Mouse (Mus musculus) stomach, embryonic 14.5 days (tissue): ENCODE measurements around the gene Mprip. TPM values are rescaled to one million over a fixed set of nuclear protein-coding genes. Genes with fewer than 3 reads are reported as not detected.

Experiments used
- ATAC-seq: fragments of 200-750 bp; cut with Nextera tagmentation; 2 replicates; pipeline ENCODE4 v1.8.0; 2017; ENCODE audit warnings: low read depth, moderate TSS enrichment; ENCODE audit not compliant: insufficient number of reproducible peaks, insufficient read depth, low FRiP score
- H3K27ac ChIP-seq: fragments of 300-500 bp; sonication (generic); 2 replicates; pipeline ENCODE4 v1.5.1; 2014; ENCODE audit warnings: mild to moderate bottlenecking, low read length, moderate library complexity, mixed read lengths
- H3K27me3 ChIP-seq: fragments of 300-500 bp; sonication (generic); 2 replicates; pipeline ENCODE4 v1.6.1; 2014; ENCODE audit warnings: low read length, control low read depth, mixed read lengths; ENCODE audit not compliant: control insufficient read depth, insufficient read depth
- H3K36me3 ChIP-seq: fragments of 300-500 bp; sonication (generic); 2 replicates; pipeline ENCODE4 v1.6.1; 2014; ENCODE audit warnings: mild to moderate bottlenecking, control low read depth, low read length, moderate library complexity, mixed read lengths; ENCODE audit not compliant: control insufficient read depth, insufficient read depth
- H3K4me1 ChIP-seq: fragments of 300-500 bp; sonication (generic); 2 replicates; pipeline ENCODE4 v1.6.1; 2014; ENCODE audit warnings: low read length, control low read depth, mixed read lengths; ENCODE audit not compliant: control insufficient read depth, insufficient read depth
- H3K4me2 ChIP-seq: fragments of 300-500 bp; sonication (generic); replicated peaks from 2 replicates; pipeline ENCODE4 v1.6.1; 2014; ENCODE audit warnings: low read depth, low read length, control low read depth
- H3K4me3 ChIP-seq: fragments of 300-500 bp; sonication (generic); 2 replicates; pipeline ENCODE4 v1.5.1; 2014; ENCODE audit warnings: low read depth, low read length, control low read depth
- H3K9ac ChIP-seq: fragments of 300-500 bp; sonication (generic); replicated peaks from 2 replicates; pipeline ENCODE4 v1.6.1; 2014; ENCODE audit warnings: low read depth, mild to moderate bottlenecking, control low read depth, low read length, moderate library complexity, mixed read lengths
- H3K9me3 ChIP-seq: fragments of 300-500 bp; sonication (generic); 2 replicates; pipeline ENCODE4 v1.6.1; 2016; ENCODE audit warnings: low read depth, low read length, control low read depth; ENCODE audit not compliant: control insufficient read depth
- WGBS: fragments of 180-500 bp; shearing (Covaris S2); extraction: QIAGEN DNeasy Blood & Tissue Kit; methylation state at CpG from one replicate; pipeline ENCODE4 v1.1.7; 2014; 5-methylcytosine and 5-hydroxymethylcytosine counted together
- polyA plus RNA-seq: library from polyadenylated mRNA; unstranded; fragments of >200 nt; fragmentation: Nextera tagmentation; extraction: Ambion mirVana; gene quantifications from 2 replicates; pipeline ENCODE4 v1.2.1, GENCODE M21; 2014

Mprip gene
- polyA plus RNA-seq, 1 experiment from 2014 or later: 68.8 TPM

DNA sequence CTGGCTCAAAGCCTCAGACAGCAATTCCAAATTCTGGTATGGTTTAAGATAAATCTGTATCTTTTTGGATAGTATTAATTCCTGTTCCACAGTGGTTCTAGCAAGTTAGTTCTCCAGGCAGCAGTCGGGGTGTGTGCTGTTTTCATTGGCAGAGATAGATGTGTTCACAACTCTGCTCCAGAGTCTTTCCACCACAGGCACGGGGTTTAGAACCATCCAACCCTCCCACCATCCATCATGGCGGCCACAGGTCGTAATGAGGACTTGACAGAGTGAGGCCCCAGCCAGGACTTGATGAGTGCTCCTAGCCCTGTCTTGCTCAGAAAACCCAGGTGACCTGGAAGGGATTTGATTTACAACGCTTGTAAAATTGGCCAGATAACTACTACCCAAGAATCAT, 19.0 kb downstream of the Mprip start:
- WGBS: 66% methylated on average over 5 of the region's 5 CpGs
- H3K4me2 ChIP-seq: no peak overlapping the region
- ATAC-seq: no peak

DNA sequence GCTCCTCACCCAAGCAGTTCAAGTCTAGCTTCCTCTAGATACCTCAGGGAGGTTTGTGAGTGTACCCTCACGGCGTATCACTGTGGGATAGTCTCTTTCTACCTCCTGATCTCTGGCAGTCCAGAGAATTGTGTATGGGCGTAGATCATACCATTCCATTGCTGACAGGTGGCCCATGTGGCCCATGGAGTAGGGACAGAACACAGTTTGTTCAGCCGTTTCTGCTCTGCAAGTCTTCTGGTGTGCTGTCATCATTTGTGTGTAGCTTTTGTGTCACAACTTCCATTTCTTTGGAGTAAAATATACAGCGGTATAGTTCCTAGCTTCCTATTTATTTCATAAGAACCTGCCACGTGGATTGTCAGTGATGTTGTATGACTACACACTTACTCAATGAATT, 23.9 kb downstream of the Mprip start:
- no peak overlapping the region for H3K4me2 ChIP-seq
- no peak for ATAC-seq
- H3K9ac ChIP-seq: no peak overlapping the region
- no peaks in the 10 kb centered on the region for H3K27me3 ChIP-seq
- 91% methylated on average over 6 of the region's 6 CpGs for WGBS
- H3K9me3 ChIP-seq: no peaks in the 10 kb centered on the region
- H3K27ac ChIP-seq: no peak overlapping the region
- H3K36me3 ChIP-seq: no peaks in the 10 kb centered on the region
- no peaks in the 10 kb centered on the region for H3K4me1 ChIP-seq
- no peak overlapping the region for H3K4me3 ChIP-seq

More for the DNA sequence above, 19.0 kb downstream of the Mprip start:
- H3K9me3 ChIP-seq: no peaks in the 10 kb centered on the region
- H3K27me3 ChIP-seq: no peaks in the 10 kb centered on the region
- no peaks in the 10 kb centered on the region for H3K4me1 ChIP-seq
- no peak overlapping the region for H3K4me3 ChIP-seq
- H3K27ac ChIP-seq: no peak overlapping the region
- H3K9ac ChIP-seq: no peak overlapping the region
- no peaks in the 10 kb centered on the region; the same call in 1 of the 2 replicates for H3K36me3 ChIP-seq

DNA sequence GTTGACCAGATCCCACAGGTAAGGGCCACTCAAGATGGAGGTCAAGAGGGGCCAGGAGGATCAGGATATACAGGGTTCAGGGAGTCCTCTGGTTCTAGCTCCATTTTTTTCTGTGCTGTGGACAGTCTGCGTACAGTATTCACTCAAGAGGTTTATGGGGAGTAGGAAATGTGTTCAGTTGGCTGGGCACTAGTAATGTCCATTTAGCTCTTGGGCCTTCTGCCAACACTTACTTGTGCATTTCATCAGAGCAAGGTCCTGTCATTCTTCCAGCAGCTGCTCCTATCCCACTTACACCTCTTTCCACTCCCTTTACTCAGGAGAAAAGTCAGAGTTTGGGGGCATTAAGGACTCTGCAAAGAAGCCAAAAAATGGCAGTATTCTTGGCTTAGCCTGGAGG, 33.4 kb downstream of the Mprip start:
- H3K9ac ChIP-seq: no peak overlapping the region
- H3K4me2 ChIP-seq: no peak overlapping the region
- H3K27ac ChIP-seq: no peak overlapping the region
- H3K9me3 ChIP-seq: no peaks in the 10 kb centered on the region
- H3K27me3 ChIP-seq: no peaks in the 10 kb centered on the region
- 64% methylated on average over 1 of the region's 1 CpGs for WGBS
- H3K4me3 ChIP-seq: no peak overlapping the region
- no peak for ATAC-seq
- peaks cover 15% of the 10 kb centered on the region for H3K4me1 ChIP-seq
- H3K36me3 ChIP-seq: peaks cover 25% of the 10 kb centered on the region

DNA sequence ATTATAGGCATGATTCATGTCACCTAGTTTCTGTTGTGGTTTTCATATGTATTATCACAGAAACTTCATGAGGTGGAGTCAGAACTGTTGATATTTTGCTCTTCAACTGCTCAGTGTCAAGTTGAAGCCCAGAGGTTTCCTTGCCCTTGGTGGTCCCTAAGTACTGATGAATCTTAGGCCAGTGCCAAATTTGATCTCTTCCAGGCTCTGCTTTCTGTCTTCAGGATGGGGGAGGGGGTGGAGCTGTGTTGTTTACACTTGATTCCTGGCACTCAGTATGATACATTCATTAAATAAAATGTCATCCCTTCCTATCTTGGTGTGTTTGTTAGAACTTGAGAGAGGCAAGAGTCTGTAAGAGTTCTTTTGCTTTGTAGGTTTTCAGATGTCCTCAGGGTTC, 34.4 kb downstream of the Mprip start:
- Histone ChIP-seq H3K36me3 (peaks cover 25% of the 10 kb centered on the region), H3K9ac (no peak overlapping the region), H3K4me3 (no peak overlapping the region), H3K4me1 (peaks cover 15% of the 10 kb centered on the region), H3K4me2 (no peak overlapping the region), H3K9me3 (no peaks in the 10 kb centered on the region), H3K27ac (no peak overlapping the region; the same call in 1 of the 2 replicates), H3K27me3 (no peaks in the 10 kb centered on the region)
- no peak for ATAC-seq

DNA sequence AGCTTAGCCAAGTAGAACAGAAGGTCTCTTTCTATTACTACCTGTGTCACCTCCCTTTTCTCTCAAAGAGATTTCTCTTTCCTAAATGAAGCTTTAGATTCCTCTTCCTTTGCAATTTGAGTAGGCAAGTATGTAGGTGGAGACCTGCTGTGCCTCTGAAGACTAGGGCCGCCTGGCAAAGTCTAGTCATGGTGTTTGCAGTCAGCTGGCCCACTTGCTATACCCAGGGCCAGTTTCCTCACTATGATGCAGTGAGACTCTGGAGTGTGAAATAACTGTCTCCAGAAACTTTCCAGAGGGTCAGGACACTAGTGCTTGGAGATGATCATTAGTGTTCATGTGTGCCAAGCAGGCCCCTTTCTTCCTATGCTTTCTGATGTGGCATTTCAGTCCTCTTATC, 36.5 kb downstream of the Mprip start:
- no peak overlapping the region for H3K4me3 ChIP-seq
- no peak overlapping the region for H3K27ac ChIP-seq
- 81% methylated on average over 1 of the region's 1 CpGs for WGBS
- ATAC-seq: no peak
- H3K9me3 ChIP-seq: no peaks in the 10 kb centered on the region
- no peak overlapping the region for H3K9ac ChIP-seq
- H3K4me2 ChIP-seq: no peak overlapping the region
- H3K4me1 ChIP-seq: peaks cover 15% of the 10 kb centered on the region
- H3K27me3 ChIP-seq: no peaks in the 10 kb centered on the region
- peaks cover 28% of the 10 kb centered on the region for H3K36me3 ChIP-seq

DNA sequence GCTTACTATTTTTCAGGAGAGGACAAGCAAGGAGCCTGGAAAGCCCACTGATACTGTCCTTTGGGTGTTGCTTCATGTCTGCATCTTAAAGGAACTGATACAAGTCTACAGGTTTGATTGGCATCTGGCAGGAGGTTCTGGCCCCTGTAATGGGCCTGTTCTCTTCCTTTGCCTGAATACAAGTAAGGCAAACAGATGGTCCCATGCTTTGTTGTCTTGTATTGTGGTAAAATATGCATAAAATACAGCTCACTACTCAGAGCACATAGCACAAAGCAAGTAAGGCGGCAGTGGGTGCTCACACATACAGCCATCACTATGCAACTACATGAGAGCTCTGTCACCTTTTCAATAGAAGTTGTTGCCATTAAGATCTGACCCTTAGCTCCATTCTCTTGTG, 39.7 kb downstream of the Mprip start:
- no peak overlapping the region for H3K9ac ChIP-seq

DNA sequence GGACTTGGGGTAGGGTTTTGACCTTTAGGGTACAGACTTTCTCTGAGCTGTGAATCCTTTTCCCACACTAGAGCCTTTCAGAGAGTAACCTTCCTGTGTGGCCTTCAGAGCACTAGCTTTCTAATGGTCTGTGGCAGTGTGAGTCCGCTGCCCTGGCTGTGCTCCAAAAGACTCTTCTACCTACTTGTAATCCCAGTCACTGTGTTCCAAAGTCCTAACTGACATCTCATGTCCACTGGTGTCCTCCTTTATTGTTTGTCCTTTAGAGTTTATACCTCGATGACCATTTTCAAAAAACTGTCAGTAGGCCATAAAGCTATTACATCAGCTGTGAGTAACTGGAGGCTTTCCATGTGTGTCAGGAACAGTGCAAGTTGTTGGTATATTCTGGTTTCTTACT, 44.0 kb downstream of the Mprip start:
- ATAC-seq: no peak
- H3K36me3 ChIP-seq: peaks cover 4% of the 10 kb centered on the region
- no peak overlapping the region for H3K4me3 ChIP-seq
- H3K4me1 ChIP-seq: peaks cover 21% of the 10 kb centered on the region
- H3K9me3 ChIP-seq: no peaks in the 10 kb centered on the region
- no peak overlapping the region for H3K4me2 ChIP-seq
- no peak overlapping the region for H3K9ac ChIP-seq
- WGBS: 88% methylated on average over 2 of the region's 2 CpGs
- H3K27me3 ChIP-seq: no peaks in the 10 kb centered on the region
- no peak overlapping the region for H3K27ac ChIP-seq

More for the DNA sequence above, 39.7 kb downstream of the Mprip start:
- H3K4me3 ChIP-seq: no peak overlapping the region
- H3K4me1 ChIP-seq: peaks cover 1% of the 10 kb centered on the region; the same call in 1 of the 2 replicates
- no peaks in the 10 kb centered on the region for H3K9me3 ChIP-seq
- no peak overlapping the region for H3K4me2 ChIP-seq
- H3K27me3 ChIP-seq: no peaks in the 10 kb centered on the region
- WGBS: 91% methylated on average over 1 of the region's 1 CpGs
- H3K27ac ChIP-seq: no peak overlapping the region
- ATAC-seq: no peak
- peaks cover 28% of the 10 kb centered on the region for H3K36me3 ChIP-seq

DNA sequence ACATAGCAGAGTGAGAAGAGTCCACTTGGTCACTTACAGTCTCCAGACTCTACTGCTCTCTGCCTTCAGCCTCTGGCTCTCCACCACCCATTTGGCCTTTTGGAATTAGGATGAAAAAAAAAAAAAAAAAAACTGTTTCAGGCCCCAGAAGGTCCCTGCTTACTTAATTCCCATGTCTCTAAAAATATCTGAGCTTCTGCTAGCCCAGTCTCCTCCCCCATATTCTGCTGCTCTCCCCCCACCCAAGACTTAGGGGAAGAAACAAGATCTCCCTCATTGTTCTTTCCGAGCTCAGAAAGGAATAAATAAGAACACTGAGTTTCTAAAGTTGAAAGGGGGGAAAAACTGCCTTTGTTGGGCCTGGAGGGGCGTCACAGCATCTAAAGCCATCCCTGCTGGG, 46.4 kb downstream of the Mprip start:
- Histone ChIP-seq H3K4me2 (no peak overlapping the region), H3K9ac (no peak overlapping the region), H3K27me3 (no peaks in the 10 kb centered on the region), H3K4me1 (peaks cover 24% of the 10 kb centered on the region), H3K27ac (peak overlapping the region; percentile 88), H3K36me3 (no peaks in the 10 kb centered on the region), H3K9me3 (no peaks in the 10 kb centered on the region), H3K4me3 (no peak overlapping the region)
- ATAC-seq: no peak
- WGBS: 45% methylated on average over 2 of the region's 2 CpGs

DNA sequence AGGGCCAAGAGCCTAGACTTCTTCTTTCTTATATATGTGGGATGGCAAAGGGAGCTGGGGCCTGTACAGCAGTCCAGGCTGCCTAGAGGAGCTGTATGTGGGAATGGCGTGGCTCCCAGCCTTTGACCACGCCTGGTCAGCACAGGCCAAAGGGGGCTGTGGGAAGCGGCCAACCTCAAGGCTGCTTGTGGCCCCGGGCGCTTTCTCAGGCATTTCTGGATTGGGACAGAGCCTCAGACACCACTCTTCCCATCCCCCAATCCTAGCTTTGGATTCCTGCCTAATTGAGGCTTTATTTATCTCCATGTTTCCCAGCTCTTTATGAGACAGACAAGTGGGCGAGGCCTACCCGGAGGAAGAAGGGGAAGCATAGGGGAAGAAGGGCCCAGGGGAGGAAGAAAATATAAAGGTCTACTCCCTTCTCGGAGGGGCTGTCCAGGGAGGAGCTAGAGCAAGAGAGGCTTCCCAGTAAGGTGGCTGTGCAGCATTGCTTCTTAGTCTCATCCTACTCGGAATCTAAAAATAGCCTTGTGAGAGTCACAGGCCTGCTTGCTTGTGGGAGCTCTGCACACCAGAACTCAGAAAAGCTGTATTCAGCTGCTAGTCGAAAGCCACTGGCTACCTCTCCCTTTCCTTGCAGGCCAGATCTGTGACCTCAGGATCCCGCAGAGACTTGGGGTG, 47.0 kb downstream of the Mprip start:
- H3K27ac ChIP-seq: peak overlapping the region; percentile 88
- H3K9ac ChIP-seq: no peak overlapping the region; the same call in 1 of the 2 replicates
- WGBS: 38% methylated on average over 11 of the region's 11 CpGs
- H3K36me3 ChIP-seq: no peaks in the 10 kb centered on the region
- peak; percentile 81; the same call in 1 of the 2 replicates for ATAC-seq
- H3K4me3 ChIP-seq: no peak overlapping the region
- no peaks in the 10 kb centered on the region for H3K27me3 ChIP-seq
- H3K9me3 ChIP-seq: no peaks in the 10 kb centered on the region
- H3K4me2 ChIP-seq: no peak overlapping the region
- H3K4me1 ChIP-seq: peaks cover 28% of the 10 kb centered on the region
